Mouse (Mus musculus) embryonic fibroblast, embryonic 13.5 days (primary cell): ENCODE measurements around the gene Olfr315. TPM values are rescaled to one million over a fixed set of nuclear protein-coding genes. Genes with fewer than 3 reads are reported as not detected.
"Not testable (repeated sequence)": the region's sequence is repeated elsewhere in the genome, so short reads cannot be mapped to it uniquely, and the experiment has no call there.

Experiments
- H3K27ac ChIP-seq: 2 replicates; pipeline ENCODE4 v1.5.1; 2012; ENCODE audit warnings: low read length, control low read depth, inconsistent platforms; ENCODE audit not compliant: insufficient read depth
- H3K4me1 ChIP-seq: 2 replicates; pipeline ENCODE4 v1.6.1; 2011; ENCODE audit warnings: low read length; ENCODE audit not compliant: control insufficient read depth, insufficient read depth
- H3K4me3 ChIP-seq: 2 replicates; pipeline ENCODE4 v1.5.1; 2011; ENCODE audit warnings: mild to moderate bottlenecking, control low read depth, low read length; ENCODE audit not compliant: insufficient read depth
- CTCF ChIP-seq: IDR thresholded peaks from 2 replicates; pipeline ENCODE4 v1.5.1; 2011; ENCODE audit warnings: mild to moderate bottlenecking, control low read depth, low read length, moderate library complexity, borderline replicate concordance; ENCODE audit not compliant: insufficient read depth
- POLR2A ChIP-seq: IDR thresholded peaks from 2 replicates; pipeline ENCODE4 v1.6.1; 2011; ENCODE audit warnings: low read depth, mild to moderate bottlenecking, control low read depth, low read length, moderate library complexity
- polyA plus RNA-seq: library from polyadenylated mRNA; stranded (reverse); fragments of >200 nt; gene quantifications from 2 replicates; pipeline ENCODE4 v1.2.4, GENCODE M21; 2011; ENCODE audit warnings: low read depth; ENCODE audit not compliant: missing spikeins, insufficient read length

Gene Olfr315
- not detected in 2 replicates for polyA plus RNA-seq

DNA sequence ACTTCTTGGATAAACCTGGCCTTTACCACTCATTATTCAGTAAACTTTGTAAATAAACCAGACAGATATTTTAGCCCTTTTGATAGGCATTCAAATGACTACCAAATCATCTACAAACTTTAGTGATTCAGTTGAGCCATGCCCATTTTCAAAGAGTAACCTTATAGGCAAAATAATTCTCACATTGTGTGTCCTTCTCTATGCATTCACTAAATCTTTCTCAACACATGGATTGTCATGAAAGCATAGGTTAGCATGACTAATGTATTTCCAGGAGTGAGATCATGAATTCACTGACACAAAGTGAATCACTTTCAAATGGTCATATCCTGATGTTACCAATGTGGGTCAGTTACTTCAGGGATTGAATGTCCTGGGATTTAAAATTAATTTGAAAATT, at the start of gene Olfr315:
TSS of gene Olfr315 (plus strand) at position 301 of the 400 bp plus-strand sequence.
- H3K4me3 ChIP-seq = no peak within 1 kb of the TSS
- no peaks in the 10 kb centered on the region for H3K4me1 ChIP-seq
- TF ChIP-seq POLR2A (no peak), CTCF (no peak)

DNA sequence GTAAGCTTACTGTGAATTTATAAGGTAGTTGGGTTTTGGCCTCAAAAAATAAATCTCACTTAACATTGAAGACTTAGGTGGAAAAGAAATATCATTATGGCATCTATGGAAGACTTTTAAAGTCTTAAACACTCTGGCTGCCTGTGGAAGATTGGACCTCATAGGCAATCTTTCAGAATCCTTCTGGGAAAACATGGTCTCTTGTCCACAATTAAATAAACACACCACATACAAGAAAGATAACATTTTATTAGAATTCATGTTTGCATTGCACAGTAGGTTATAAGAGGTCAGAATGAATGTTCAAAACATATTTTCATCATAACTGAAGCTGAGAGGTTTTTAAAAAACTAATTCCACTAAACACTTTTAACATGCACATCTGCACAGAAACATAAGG, 49.1 kb upstream of the Olfr315 start, which contains the start of gene Olfr318:
TSS of gene Olfr318 (minus strand) at position 101 of the 400 bp plus-strand sequence.
- TF ChIP-seq CTCF (no peak), POLR2A (no peak)
- Histone ChIP-seq H3K4me1 (no peaks in the 10 kb centered on the region), H3K27ac (no peak within 1 kb of the TSS), H3K4me3 (no peak within 1 kb of the TSS)

More for the DNA sequence above, at the start of gene Olfr315:
- H3K27ac ChIP-seq = no peak within 1 kb of the TSS

DNA sequence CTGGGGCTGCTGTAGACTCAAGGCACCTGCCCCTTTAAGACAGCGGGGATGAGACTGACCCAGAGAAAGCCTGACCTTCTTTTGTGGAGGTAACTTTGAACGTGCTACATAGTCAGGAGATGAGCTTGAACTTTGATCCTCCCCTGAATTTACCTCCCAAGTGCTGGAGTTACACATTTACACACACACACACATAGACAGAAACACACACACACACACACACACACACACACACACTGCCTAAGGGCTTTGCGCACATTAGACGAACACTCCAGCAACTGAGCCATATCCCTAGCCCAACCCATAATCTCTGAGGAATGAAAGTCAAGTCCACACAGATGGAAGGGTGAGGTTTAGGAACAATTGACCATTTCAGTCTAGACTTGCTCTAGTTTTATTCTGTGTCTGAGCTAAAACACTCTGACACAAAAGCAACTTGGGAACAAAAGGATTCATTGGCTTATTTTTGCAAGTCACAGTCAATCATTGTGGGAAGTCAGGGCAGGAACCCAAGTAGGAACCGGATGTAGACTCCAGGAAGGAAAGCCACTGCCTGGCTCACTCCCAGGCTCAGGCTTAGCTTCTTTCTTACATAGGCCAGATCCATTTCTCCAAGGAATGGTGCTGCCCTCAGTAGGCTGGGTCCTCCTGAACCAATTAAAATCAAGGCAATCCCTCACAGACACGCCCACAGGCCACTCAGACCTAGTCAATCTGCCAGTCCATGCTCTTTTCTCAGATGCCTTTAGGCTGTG, 44.9 kb upstream of the Olfr315 start:
- H3K4me3 ChIP-seq, H3K4me1 ChIP-seq, H3K27ac ChIP-seq: not testable (repeated sequence)

DNA sequence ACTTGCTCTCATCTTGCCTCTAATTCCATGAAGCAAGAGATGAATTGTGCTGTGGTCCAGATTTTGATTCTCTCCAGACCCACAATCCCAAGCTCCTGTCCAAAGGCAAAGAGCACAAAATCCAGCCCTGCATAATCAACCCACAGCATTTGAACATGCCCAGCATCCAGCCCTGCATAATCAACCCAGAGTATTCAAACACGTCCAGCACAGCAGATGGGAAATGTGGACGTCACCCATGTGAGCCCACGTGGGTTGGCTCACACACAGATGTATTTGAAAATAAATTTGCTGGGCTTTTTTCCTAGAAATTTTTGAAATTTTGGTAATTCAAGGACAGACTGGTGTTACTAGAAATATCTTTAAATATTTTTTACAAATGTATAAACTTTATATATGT, 39.6 kb upstream of the Olfr315 start:
- Histone ChIP-seq H3K4me1 (no peaks in the 10 kb centered on the region), H3K4me3 (no peak overlapping the region), H3K27ac (no peak overlapping the region)
- no peak for TF ChIP-seq CTCF
- no peak for TF ChIP-seq POLR2A

DNA sequence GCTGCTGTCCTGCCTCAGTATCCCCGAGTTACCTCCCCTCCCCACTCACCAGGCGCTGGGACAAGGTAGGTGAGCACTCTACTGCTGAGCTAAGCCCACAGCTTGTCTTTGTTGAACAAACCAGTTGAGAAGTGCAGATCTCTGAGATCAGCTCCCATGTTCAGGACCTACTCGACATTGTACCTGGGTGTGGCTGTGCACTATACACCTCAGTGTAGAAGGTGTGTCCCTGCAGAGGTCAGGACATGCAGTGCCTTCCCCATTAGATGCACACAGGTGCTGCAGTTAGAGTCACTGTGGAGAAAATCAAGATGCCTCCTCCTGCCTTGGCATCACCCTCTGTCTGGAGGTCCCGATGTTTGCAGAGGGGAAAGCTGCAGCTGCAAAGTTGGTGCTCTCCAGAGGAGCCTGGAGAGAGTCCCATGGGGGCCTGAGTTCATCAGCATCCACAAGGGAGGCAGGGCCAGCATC, 34.2 kb upstream of the Olfr315 start, which contains the start of gene Olfr317:
TSS of gene Olfr317 (minus strand) at position 421 of the 471 bp plus-strand sequence.
- Histone ChIP-seq H3K27ac (no peak within 1 kb of the TSS), H3K4me1 (no peaks in the 10 kb centered on the region), H3K4me3 (no peak within 1 kb of the TSS)
- TF ChIP-seq POLR2A (no peak), CTCF (no peak)

DNA sequence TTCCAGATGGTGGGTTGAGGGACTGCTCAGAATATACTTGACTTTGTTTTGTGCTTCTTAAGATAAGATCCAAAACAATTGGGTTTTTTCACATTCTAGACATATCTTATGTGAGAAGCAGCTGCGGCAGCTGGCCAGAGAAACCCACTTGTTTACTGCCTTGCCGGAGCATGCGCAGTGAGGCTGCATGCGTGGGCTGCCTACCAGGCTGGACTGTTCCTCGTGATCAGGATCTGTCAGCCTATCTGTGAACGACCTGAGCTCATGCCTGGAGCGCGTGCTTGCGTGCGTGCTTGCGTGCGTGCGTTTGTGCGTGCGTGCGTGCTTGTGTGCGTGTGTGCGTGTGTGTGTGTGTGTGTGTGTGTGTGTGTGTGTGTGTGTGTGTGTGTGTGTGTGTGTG, 21.9 kb upstream of the Olfr315 start:
- H3K27ac ChIP-seq, H3K4me1 ChIP-seq, H3K4me3 ChIP-seq: not testable (repeated sequence)

DNA sequence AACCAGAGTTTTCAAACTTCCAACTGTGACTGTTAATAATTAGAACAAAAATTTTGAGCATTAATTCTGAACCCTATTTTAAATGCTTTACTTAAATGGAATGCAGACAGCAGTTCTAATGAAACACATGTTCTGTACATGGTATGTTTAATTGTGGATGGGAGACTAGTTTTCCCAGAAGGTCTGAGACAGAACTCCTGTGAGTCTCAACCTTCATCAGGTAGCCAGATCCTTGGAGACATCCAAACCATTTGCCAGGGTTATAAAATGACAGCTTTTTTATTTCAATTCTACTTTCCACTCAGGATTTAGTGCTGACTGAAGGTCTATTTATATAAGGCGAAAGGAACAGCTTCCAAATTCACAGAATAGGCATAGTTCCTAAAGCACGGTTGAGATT, 20.6 kb upstream of the Olfr315 start, which contains the start of gene Olfr316:
TSS of gene Olfr316 (plus strand) at position 301 of the 400 bp plus-strand sequence.
- Histone ChIP-seq H3K4me1 (no peaks in the 10 kb centered on the region), H3K27ac (no peak within 1 kb of the TSS), H3K4me3 (no peak within 1 kb of the TSS)
- TF ChIP-seq POLR2A = no peak
- TF ChIP-seq CTCF = no peak

DNA sequence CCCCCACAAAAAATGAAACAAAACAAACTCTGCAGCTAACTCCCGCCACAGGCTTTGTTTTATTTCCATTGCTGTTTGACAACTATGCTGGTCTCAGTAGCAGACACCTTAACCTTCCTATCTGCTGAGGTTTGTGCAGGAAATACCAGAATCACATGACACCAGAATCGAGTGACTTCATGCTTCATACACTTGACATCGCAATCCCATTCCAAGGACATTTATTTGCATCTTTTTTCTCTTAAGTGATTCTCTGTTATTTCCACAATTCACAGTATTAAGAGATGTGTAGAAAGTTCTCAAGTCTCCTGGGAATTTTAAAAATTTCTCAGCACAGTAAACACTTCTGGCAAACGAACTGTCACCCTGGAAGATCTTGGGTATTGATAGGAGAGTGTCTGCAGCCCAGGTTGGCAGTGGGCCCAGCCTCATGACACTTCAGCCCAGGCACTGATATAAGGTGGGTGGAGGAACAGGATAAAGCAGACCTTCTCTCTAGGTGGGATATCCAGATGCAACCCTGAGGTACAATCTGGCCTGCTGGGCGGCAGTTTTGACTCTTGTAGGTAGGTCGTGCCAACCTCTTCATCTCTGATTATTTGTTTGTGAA, 9.6 kb downstream of the Olfr315 start, which contains the start of gene Olfr314:
TSS of gene Olfr314 (plus strand) at position 473 of the 610 bp plus-strand sequence.
- no peak within 1 kb of the TSS for H3K4me3 ChIP-seq
- H3K27ac ChIP-seq = no peak within 1 kb of the TSS
- TF ChIP-seq POLR2A (no peak), CTCF (no peak)
- H3K4me1 ChIP-seq = no peaks in the 10 kb centered on the region

DNA sequence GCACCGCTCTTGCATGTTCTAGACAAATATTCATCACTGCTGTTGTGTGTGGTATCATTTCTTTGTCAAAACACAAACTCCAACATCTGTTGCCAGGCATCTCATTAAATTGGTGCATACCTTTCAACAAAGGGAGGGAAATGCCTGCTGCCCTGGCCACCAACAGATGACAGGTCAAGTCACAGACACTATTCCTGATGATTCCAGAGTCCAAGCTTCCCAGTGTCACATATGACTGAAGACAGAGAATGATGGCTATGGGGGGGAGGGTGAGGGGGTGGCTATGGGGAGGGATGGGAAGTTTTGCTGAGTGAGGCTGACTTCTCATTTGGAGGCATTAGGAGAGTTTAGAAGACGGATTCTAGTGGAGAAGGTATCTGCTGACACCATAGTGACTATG, 11.2 kb downstream of the Olfr315 start:
- H3K4me3 ChIP-seq = no peak overlapping the region
- no peak overlapping the region for H3K27ac ChIP-seq
- TF ChIP-seq POLR2A (no peak), CTCF (no peak)
- H3K4me1 ChIP-seq = no peaks in the 10 kb centered on the region

DNA sequence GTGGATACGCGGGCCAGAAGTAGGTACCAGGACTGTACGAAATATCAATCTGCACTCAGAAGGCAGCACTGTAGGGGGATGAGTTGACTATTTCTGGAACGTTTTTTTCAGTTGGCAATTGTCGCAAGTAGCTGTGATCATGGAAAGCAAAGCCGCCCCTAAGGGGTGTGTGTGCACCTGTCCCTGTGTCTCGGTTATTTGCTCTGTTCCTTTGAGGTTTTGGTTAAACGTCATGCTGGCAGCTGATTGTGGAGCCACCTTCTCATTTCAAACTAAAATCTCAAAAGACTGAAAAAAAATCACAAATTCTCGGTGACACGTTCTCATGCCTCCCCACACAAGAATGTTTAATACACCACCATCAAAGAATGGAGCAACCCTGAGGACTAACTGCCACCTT, 14.7 kb downstream of the Olfr315 start:
- TF ChIP-seq POLR2A (no peak), CTCF (no peak)
- H3K4me1 ChIP-seq = no peaks in the 10 kb centered on the region
- H3K27ac ChIP-seq = no peak overlapping the region
- no peak overlapping the region for H3K4me3 ChIP-seq
